Mouse (Mus musculus) adrenal gland, postnatal 14 days (tissue): ENCODE measurements around the gene Fam131b. TPM values are rescaled to one million over a fixed set of nuclear protein-coding genes. Genes with fewer than 3 reads are reported as not detected.

Experiments used
- DNase-seq: peaks from one replicate; pipeline ENCODE4 v3.0.0; 2021; ENCODE audit warnings: mixed read lengths
- total RNA-seq: library from RNA; stranded (reverse); gene quantifications from 2 replicates; pipeline ENCODE4 v1.2.3, GENCODE M21; 2021

The Fam131b gene
- total RNA-seq, 1 experiment from 2014 or later, result 0.30 TPM

GRCm38 (mm10) chr6:42355794-42356600 lies 31.6 kb upstream of the Fam131b start:
- DNase-seq, result no peak

- no peak for DNase-seq
These were observed 30.9 kb upstream of the Fam131b start for GRCm38 (mm10) chr6:42355366-42355765.

GRCm38 (mm10) chr6:42354076-42355019 lies 29.9 kb upstream of the Fam131b start:
- no peak for DNase-seq

- no peak for DNase-seq
These were observed 28.7 kb upstream of the Fam131b start for GRCm38 (mm10) chr6:42353180-42353579.

- no peak for DNase-seq
These were observed 28.0 kb upstream of the Fam131b start for GRCm38 (mm10) chr6:42352486-42352846.

GRCm38 (mm10) chr6:42351776-42352485 lies 27.5 kb upstream of the Fam131b start:
- no peak for DNase-seq

GRCm38 (mm10) chr6:42350968-42351775 lies 26.7 kb upstream of the Fam131b start:
- DNase-seq, result no peak

GRCm38 (mm10) chr6:42350021-42350967 lies 25.9 kb upstream of the Fam131b start:
- peak; percentile 90 for DNase-seq

GRCm38 (mm10) chr6:42349426-42350020 lies 25.1 kb upstream of the Fam131b start, which contains the start of gene Zyx:
TSS of gene Zyx (plus strand) at chr6:42349630.
- peak; percentile 95 for DNase-seq

GRCm38 (mm10) chr6:42349006-42349425 lies 24.6 kb upstream of the Fam131b start:
- peak; percentile 85 for DNase-seq

- DNase-seq, result no peak
These were observed 24.0 kb upstream of the Fam131b start for GRCm38 (mm10) chr6:42348281-42349005.

GRCm38 (mm10) chr6:42344255-42344654 lies 19.8 kb upstream of the Fam131b start:
- no peak for DNase-seq

GRCm38 (mm10) chr6:42343361-42344120 lies 19.1 kb upstream of the Fam131b start:
- no peak for DNase-seq

GRCm38 (mm10) chr6:42342171-42342570 lies 17.7 kb upstream of the Fam131b start:
- no peak for DNase-seq

- no peak for DNase-seq
These were observed 15.5 kb upstream of the Fam131b start for GRCm38 (mm10) chr6:42339981-42340380.

GRCm38 (mm10) chr6:42339189-42339588 lies 14.7 kb upstream of the Fam131b start:
- DNase-seq, result no peak

GRCm38 (mm10) chr6:42330946-42331345 lies 6.5 kb upstream of the Fam131b start:
- no peak for DNase-seq

GRCm38 (mm10) chr6:42330216-42330615 lies 5.8 kb upstream of the Fam131b start:
- no peak for DNase-seq
